Mouse (Mus musculus) urinary bladder, postnatal 25 days (tissue): ENCODE results near the gene Procr.

Experiments used
- DNase-seq: peaks from one replicate; pipeline ENCODE4 v3.0.0; 2022; ENCODE audit warnings: low spot score

Gene Procr

GRCm38 (mm10) chr2:155804053-155804452 is 53.1 kb downstream of the Procr start:
- no peak for DNase-seq
